Mouse (Mus musculus) kidney, postnatal 0 days (tissue): ENCODE measurements at regions not wholly inside any gene's neighbourhood (a gene's known extent, or its start where the extent isn't known, plus 50 kb on each side); places are given as distances from the start of the nearest gene placed in this dataset.

ENCODE experiments used
- ATAC-seq: fragments of 200-750 bp; cut with Nextera tagmentation; replicated peaks from 2 replicates; pipeline ENCODE4 v1.8.0; 2017; ENCODE audit warnings: low read depth, moderate number of reproducible peaks, moderate TSS enrichment, moderate library complexity; ENCODE audit not compliant: low FRiP score
- DNase-seq: peaks from one replicate; pipeline ENCODE4 v3.0.0-alpha.2; 2016; ENCODE audit warnings: low spot score
- H3K27ac ChIP-seq: fragments of 300-500 bp; sonication (generic); 2 replicates; pipeline ENCODE4 v1.5.1; 2014; ENCODE audit warnings: mild to moderate bottlenecking
- H3K27me3 ChIP-seq: fragments of 300-500 bp; sonication (generic); 2 replicates; pipeline ENCODE4 v1.6.1; 2014; ENCODE audit warnings: low read length, mixed read lengths; ENCODE audit not compliant: insufficient read depth
- H3K36me3 ChIP-seq: fragments of 300-500 bp; sonication (generic); 2 replicates; pipeline ENCODE4 v1.6.1; 2014; ENCODE audit warnings: low read length, mixed read lengths; ENCODE audit not compliant: insufficient read depth
- H3K4me1 ChIP-seq: fragments of 300-500 bp; sonication (generic); replicated peaks from 2 replicates; pipeline ENCODE4 v1.6.1; 2014; ENCODE audit warnings: antibody characterized with exemption, low read length, mixed read lengths; ENCODE audit not compliant: insufficient read depth
- H3K4me2 ChIP-seq: fragments of 300-500 bp; sonication (generic); 2 replicates; pipeline ENCODE4 v1.6.1; 2014; ENCODE audit warnings: mild to moderate bottlenecking, low read length, moderate library complexity, mixed read lengths
- H3K4me3 ChIP-seq: fragments of 300-500 bp; sonication (generic); replicated peaks from 2 replicates; pipeline ENCODE4 v1.5.1; 2014; ENCODE audit warnings: low read depth, low read length
- H3K9ac ChIP-seq: fragments of 300-500 bp; sonication (generic); 2 replicates; pipeline ENCODE4 v1.6.1; 2014; ENCODE audit warnings: low read depth, low read length
- H3K9me3 ChIP-seq: fragments of 300-500 bp; sonication (generic); replicated peaks from 2 replicates; pipeline ENCODE4 v1.6.1; 2016; ENCODE audit warnings: low read length, inconsistent platforms, mixed read lengths
- CTCF ChIP-seq: IDR thresholded peaks from 2 replicates; pipeline ENCODE4 v1.5.1; 2016; ENCODE audit warnings: antibody characterized with exemption, low read depth, mild to moderate bottlenecking, moderate library complexity
- WGBS: fragments of 180-500 bp; shearing (Covaris S2); extraction: QIAGEN DNeasy Blood & Tissue Kit; methylation state at CpG from one replicate; pipeline ENCODE4 v1.1.7; 2014; 5-methylcytosine and 5-hydroxymethylcytosine counted together

DNA sequence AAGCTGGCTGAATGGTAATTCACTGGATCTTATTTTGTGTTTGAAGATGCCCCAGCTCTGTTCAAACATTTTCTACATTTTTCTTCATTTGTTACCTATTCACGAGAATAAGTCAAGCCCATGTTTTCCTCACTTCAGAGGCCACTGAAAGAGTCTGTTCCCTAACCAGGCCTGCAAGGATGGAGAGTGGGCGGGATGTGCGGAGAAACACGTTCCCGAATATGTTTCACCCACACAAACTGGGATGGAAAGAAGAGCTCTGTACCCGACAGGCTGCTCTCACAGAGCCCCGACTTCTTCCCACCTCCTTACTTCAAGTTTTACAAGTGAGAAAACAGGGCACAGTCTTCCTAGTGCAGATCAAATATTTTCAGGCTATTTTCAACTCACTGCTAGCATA is 881.4 kb downstream of the Slc4a3 start:
- 77% methylated on average over 7 of the region's 7 CpGs for WGBS
- no peak overlapping the region for H3K4me3 ChIP-seq
- no peak for TF ChIP-seq CTCF
- H3K9ac ChIP-seq, result no peak overlapping the region
- H3K4me2 ChIP-seq, result no peak overlapping the region
- no peaks in the 10 kb centered on the region for H3K9me3 ChIP-seq
- no peak overlapping the region for H3K27ac ChIP-seq
- no peaks in the 10 kb centered on the region for H3K27me3 ChIP-seq
- DNase-seq, result no peak
- no peaks in the 10 kb centered on the region for H3K36me3 ChIP-seq
- no peaks in the 10 kb centered on the region for H3K4me1 ChIP-seq
- no peak for ATAC-seq

GRCm38 (mm10) chr1:76430041-76430610 is 884.1 kb downstream of the Slc4a3 start:
- no peaks in the 10 kb centered on the region for H3K9me3 ChIP-seq
- H3K36me3 ChIP-seq, result no peaks in the 10 kb centered on the region
- H3K9ac ChIP-seq, result no peak overlapping the region
- no peak overlapping the region for H3K27ac ChIP-seq
- no peak overlapping the region for H3K4me2 ChIP-seq
- 84% methylated on average over 6 of the region's 6 CpGs for WGBS
- H3K4me3 ChIP-seq, result no peak overlapping the region
- H3K4me1 ChIP-seq, result no peaks in the 10 kb centered on the region
- DNase-seq (no peak), ATAC-seq (no peak)
- H3K27me3 ChIP-seq, result no peaks in the 10 kb centered on the region
- no peak for TF ChIP-seq CTCF

DNA sequence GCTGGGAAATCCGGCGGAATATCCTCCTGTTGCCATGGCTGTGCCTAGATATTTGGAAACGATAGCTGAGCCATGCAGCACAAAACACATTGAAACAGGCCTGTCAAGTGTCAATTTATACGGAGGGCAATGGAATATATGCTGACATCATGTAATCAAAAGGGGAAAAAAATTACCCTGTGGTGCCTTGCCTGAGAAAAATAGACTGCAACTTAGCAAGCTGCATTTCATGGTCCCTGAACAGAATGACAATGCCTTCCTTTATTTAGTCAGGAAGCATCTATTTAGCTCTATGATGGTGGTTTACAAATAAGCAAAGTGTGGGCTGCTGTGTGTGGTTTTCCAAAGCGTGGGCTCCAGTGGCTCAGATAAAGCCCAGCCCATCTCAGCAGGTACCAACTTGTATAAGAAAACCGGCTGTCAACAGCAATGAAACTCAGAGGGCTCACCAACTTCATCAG is 887.4 kb downstream of the Slc4a3 start:
- Histone ChIP-seq H3K4me1 (no peaks in the 10 kb centered on the region), H3K27ac (no peak overlapping the region), H3K9ac (no peak overlapping the region), H3K4me2 (no peak overlapping the region), H3K9me3 (no peaks in the 10 kb centered on the region), H3K27me3 (no peaks in the 10 kb centered on the region), H3K4me3 (no peak overlapping the region), H3K36me3 (no peaks in the 10 kb centered on the region)
- no peak for ATAC-seq
- 60% methylated on average over 6 of the region's 6 CpGs for WGBS
- DNase-seq, result no peak
- TF ChIP-seq CTCF, result no peak

- Histone ChIP-seq H3K9me3 (no peaks in the 10 kb centered on the region), H3K36me3 (no peaks in the 10 kb centered on the region), H3K27me3 (no peaks in the 10 kb centered on the region), H3K27ac (no peak overlapping the region), H3K4me1 (no peaks in the 10 kb centered on the region), H3K9ac (no peak overlapping the region), H3K4me2 (no peak overlapping the region), H3K4me3 (no peak overlapping the region)
- ATAC-seq (no peak), DNase-seq (no peak)
- 59% methylated on average over 10 of the region's 10 CpGs for WGBS
- no peak for TF ChIP-seq CTCF
Measured at GRCm38 (mm10) chr1:76450539-76451214, 904.6 kb downstream of the Slc4a3 start.

DNA sequence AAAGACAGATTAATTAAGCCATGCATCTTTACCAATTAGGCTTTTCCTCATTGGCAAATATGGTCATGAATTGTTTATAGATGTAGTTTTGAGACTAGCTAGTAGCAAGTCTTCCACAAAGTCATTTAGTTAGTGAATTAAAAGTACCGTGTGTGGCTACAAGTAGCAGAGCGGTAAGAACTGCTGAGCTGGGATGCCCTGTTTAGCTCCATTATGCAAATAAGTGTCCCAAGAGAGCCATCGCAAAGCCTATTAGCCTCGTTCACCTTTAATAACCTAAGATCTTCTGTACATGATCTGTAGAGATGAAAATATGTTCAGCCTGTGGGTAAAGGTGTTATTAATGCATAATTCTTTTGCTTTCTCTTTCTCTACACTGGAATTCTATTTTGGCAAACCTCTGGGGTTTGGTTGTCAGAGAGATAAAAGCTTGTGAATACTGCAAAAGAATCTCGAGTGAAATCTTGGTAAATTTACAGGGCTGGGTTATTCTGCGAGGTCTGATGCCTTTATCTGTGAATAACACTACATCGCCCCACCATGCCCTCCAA is 907.2 kb downstream of the Slc4a3 start:
- no peak overlapping the region for H3K27ac ChIP-seq

GRCm38 (mm10) chr1:76466562-76466961 is 920.5 kb downstream of the Slc4a3 start:
- no peaks in the 10 kb centered on the region for H3K9me3 ChIP-seq
- no peak overlapping the region for H3K4me3 ChIP-seq
- H3K4me2 ChIP-seq, result no peak overlapping the region
- ATAC-seq, result no peak
- no peak for TF ChIP-seq CTCF
- no peaks in the 10 kb centered on the region for H3K27me3 ChIP-seq
- no peak overlapping the region for H3K27ac ChIP-seq
- H3K4me1 ChIP-seq, result no peaks in the 10 kb centered on the region
- DNase-seq, result no peak
- 95% methylated on average over 2 of the region's 2 CpGs for WGBS
- H3K36me3 ChIP-seq, result no peaks in the 10 kb centered on the region
- no peak overlapping the region for H3K9ac ChIP-seq

More for the DNA sequence above, 907.2 kb downstream of the Slc4a3 start:
- Histone ChIP-seq H3K4me1 (no peaks in the 10 kb centered on the region), H3K9me3 (no peaks in the 10 kb centered on the region), H3K36me3 (no peaks in the 10 kb centered on the region), H3K4me2 (no peak overlapping the region), H3K9ac (no peak overlapping the region), H3K27me3 (no peaks in the 10 kb centered on the region), H3K4me3 (no peak overlapping the region)
- ATAC-seq (no peak), DNase-seq (no peak)
- TF ChIP-seq CTCF, result no peak
- 85% methylated on average over 7 of the region's 7 CpGs for WGBS
